Mouse (Mus musculus) gastrocnemius, postnatal 36 days (tissue): ENCODE measurements around the gene Akt1s1. TPM values are rescaled to one million over a fixed set of nuclear protein-coding genes. Genes with fewer than 3 reads are reported as not detected.
"Not testable (repeated sequence)": the region's sequence is repeated elsewhere in the genome, so short reads cannot be mapped to it uniquely, and the experiment has no call there.

ENCODE experiments used
- DNase-seq, 2 experiments: peaks; one replicate each; pipeline ENCODE4 v3.0.0; 2022
- intact Hi-C: fragments of 180-260 bp; cut with DNase I; formaldehyde crosslinking; loops from one replicate; pipeline ENCODE4 v1.15.1; 2025
- total RNA-seq, 2 experiments: library from RNA; stranded (reverse); gene quantifications; 2 replicates each; pipeline ENCODE4 v1.2.3; 2021

The Akt1s1 gene
- total RNA-seq, 2 experiments from 2014 or later: 111 to 122 TPM

DNA sequence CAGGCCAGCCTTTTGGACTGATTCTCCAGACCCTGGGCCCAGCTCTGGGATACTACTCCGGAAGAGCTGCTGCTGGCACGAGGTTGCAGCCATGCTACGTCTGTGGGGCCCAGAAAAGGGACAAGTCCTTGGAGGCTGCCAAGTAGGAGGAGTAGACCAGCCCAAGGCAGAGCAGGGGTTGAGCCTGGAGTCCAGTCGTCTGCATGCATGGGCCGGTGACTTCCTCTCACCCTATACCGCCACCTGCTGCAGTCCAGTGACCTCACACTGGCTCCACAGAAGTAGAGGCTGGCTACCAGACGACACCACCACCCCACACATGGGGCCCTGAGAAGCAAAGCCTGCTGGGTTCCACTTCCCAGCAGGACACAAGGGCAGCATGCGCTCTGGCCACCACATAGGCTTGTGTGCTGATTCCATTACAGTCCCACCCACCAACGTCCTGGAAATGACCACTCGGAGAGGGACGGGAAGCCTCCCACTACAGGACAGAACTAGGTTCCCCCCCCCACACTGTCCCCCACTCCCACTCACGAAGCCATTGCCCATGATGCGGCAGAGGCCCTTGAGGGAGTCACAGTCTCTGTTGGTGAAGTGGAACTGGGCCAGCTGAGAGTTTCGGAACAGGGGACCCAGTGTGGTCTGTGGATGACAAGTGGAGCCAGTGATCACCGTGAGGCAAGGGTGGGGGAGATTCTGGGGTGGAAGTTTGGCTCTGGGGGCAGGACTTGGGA lies 17.7 kb downstream of the Akt1s1 start:
- no peak for DNase-seq
- intact Hi-C loops: no loop called here

GRCm38 (mm10) chr7:44867010-44867702 lies 18.4 kb downstream of the Akt1s1 start:
- DNase-seq: no peak
- intact Hi-C loops: no loop called here

DNA sequence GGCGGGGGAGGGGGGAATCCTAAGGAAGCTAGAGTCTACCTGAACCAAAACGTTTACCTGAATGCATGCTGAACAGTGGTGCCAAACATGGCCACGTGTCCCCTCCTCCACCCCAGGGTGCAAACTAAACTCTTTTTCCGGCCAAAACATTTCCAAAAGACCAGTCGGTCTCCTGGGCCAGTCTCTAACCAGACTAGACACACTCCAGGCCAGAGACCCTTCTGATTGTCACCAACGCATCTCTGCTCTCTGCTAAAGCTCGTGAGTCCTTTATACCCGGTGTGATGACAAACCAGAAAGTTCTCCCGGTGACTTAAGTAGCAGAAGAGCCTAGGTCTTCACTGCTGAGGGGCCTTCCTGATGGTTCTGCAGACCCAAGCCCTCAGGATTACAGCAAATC lies 19.0 kb downstream of the Akt1s1 start:
- intact Hi-C loops: no loop called here
- no peak for DNase-seq

GRCm38 (mm10) chr7:44868465-44868864 lies 19.7 kb downstream of the Akt1s1 start:
- no peak for DNase-seq
- intact Hi-C loops: no loop called here

- DNase-seq: peak; percentile 63 to 71
- intact Hi-C loops: no loop called here
These were observed 20.3 kb downstream of the Akt1s1 start for GRCm38 (mm10) chr7:44868919-44869696.

DNA sequence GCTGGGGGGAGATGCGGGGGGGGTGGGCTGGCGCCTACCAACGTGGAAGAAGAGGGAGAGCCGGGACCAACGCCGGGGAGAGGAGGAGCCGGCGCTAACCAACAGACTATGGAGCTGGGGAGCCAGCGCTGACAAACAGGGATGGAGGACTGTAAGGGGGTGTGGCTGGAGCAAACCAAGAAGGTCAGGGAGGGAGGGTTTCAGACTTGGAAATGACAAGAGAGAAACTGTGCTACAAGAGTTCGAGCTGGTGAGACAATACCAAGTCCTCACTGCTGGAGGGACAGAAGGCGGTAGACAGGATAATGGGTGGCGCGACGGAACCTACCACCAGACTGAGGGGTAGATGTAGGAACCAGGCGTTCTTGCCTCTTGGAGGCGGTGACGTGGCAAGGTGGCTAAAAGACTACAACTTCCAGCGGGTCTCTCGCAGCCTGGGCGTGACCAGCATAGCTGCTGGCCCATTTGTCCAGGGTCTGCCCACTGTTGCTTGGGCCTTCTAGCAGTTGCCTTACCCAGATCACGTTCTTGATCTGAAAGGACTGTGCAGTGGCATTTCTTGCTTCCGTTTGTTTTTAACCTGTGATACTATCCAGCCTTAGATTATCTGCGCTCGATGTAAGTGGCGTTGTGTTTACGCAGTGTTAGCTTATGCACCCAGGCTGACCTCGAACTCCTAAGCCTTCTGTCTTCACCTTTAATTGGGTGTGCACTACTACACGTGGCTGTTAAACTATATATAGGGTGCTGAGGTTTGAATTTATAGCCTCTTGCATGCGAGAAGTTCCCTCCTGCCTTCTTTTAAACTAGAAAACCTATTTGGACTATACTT lies 21.1 kb downstream of the Akt1s1 start, which contains the start of gene Ptov1:
TSS of gene Ptov1 (minus strand) at position 92 of the 832 bp plus-strand sequence.
- intact Hi-C loops: no loop called here
- DNase-seq: peak; percentile 88

DNA sequence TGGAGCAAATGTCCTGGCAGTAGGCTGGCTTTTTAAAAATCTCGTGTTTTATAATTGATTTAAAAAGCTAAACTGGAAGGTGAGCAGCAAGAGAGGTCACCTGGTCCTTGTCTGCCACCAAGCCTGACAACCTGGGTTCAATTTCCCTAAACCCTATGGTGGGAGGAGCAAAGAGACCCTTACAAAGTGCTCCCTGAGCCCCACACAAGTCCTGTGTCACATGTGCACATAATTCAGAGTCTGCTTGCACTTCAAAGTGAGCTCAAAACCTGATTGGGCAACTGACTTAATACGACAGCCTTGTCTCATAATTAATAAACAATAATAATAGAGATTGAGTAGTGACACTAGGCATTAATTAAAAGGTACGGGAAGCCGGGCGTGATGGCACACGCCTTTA lies 21.8 kb downstream of the Akt1s1 start:
- intact Hi-C loops: no loop called here
- no peak for DNase-seq

- DNase-seq: no peak
- intact Hi-C loops: no loop called here
These were observed 22.4 kb downstream of the Akt1s1 start for GRCm38 (mm10) chr7:44871181-44871580.

DNA sequence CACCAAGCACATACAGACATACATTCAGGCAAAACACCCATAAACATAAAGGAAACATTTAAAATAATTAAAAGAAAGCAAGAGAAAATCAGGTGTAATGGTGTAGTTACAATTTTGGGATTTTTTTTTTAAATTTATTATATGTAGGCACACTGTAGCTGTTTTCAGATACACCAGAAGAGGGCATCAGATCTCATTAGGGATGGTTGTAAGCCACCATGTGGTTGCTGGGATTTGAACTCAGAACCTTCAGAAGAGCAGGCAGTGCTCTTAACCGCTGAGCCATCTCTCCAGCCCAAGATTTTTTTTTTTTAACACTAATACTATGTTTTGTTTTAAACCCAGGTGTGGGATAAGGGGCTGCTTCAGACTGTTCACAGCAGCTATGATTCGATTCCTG lies 23.0 kb downstream of the Akt1s1 start:
- intact Hi-C loops: not testable (repeated sequence)

DNA sequence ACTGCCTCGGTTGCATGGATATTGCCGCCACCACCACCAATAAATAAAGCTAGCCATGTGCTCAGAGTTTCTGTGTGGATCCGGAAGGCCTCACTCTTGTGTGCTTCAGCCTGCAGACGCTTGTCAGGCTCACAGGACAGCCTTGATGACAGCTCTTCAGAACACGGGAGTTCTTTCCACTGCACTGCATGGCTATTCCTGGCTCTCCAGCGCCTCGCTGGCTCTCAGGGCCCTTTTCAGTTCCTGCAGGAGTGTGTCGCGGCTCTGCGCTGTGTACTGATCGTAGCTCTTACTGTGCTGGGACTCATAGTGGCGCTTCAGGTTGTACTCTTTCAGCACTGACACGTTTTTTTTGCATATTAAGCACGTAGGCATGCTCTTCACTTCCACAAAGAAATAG lies 29.0 kb downstream of the Akt1s1 start:
- intact Hi-C loops: no loop called here
- DNase-seq: no peak

More for the DNA sequence above, 23.0 kb downstream of the Akt1s1 start:
- DNase-seq: not testable (repeated sequence)

GRCm38 (mm10) chr7:44883036-44883435 lies 34.2 kb downstream of the Akt1s1 start:
- DNase-seq: no peak
- intact Hi-C loops: no loop called here

DNA sequence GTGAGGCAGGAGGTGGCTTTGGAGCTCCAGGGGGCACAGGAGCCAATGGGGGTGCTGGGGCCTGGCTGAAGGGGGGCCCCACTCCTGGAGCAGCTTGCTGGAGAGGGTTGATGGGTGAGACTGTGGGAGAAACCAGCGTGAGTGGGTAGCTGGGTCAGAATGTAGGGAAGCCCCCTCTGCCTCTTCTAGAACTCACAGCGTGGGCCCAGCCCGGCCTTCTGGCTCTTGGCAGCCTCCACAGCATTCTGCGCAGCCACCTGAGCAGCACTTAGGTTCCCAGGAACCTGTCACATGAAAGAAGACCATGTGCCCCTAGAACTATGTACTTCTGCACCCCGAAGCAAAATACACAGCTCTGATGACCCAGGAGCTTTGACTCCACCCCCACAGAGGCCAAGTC lies 35.8 kb downstream of the Akt1s1 start:
- intact Hi-C loops: no loop called here
- no peak for DNase-seq

GRCm38 (mm10) chr7:44886964-44887363 lies 38.2 kb downstream of the Akt1s1 start:
- intact Hi-C loops: no loop called here
- DNase-seq: no peak

DNA sequence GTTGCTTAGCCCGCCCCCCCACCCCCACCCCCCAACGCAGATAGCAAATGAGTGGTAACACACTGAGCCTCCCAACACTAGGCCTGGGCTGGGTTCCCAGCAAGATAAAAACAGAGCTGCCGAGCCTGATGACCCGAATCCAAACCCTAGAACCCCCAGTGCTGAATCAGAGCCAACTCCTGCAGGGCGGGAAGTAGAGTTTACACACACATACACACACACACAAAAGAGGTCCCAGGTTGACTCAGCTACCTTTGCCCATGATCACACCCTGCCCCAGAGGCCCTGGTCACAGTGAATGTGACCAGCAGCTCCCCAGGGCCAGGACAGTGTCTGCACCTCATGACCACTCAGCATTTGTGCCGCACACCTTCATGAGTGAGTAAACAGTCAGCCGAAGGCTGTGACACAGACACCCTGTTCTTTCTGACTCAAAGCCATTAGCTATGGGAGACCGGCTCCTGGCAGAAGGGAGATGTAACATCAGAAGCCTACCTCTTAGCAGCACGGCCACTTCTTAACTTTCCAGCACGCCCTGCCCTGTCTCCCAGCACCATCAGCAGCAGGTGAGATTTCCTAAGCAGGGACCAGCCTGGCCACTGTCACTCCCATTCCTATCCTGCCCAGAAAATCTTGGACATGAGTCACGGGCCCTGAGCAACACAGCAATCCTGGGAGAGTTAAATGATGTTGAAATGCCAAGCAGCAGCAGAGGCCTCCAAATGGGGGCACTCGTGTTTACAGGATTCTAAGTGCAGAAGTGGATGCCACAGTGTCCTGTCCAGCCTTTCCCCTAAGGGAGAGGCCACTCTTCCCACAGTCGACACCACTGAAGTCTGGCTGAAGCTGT lies 39.7 kb downstream of the Akt1s1 start:
- no peak for DNase-seq

DNA sequence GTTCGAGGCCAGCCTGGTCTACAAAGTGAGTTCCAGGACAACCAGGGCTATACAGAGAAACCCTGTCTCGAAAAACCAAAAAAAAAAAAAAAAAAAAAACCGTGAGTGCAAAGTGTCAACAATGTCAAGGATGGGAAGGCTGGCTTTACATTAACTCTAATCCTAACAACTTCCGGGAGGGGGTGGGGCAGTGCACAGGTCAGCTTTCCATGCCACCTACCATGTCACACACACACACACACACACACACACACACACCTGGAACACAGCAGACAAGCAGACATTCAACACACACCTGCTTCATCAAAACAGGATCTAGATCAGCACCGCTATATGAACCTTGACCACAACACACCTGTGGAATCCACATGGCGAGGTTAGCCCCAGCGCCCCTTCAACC lies 41.4 kb downstream of the Akt1s1 start:
- no peak for DNase-seq
- intact Hi-C loops: no loop called here

More for the DNA sequence above, 39.7 kb downstream of the Akt1s1 start:
- intact Hi-C loops: no loop called here

- intact Hi-C loops: no loop called here
- DNase-seq: no peak
These were observed 41.9 kb downstream of the Akt1s1 start for GRCm38 (mm10) chr7:44890737-44891136.

DNA sequence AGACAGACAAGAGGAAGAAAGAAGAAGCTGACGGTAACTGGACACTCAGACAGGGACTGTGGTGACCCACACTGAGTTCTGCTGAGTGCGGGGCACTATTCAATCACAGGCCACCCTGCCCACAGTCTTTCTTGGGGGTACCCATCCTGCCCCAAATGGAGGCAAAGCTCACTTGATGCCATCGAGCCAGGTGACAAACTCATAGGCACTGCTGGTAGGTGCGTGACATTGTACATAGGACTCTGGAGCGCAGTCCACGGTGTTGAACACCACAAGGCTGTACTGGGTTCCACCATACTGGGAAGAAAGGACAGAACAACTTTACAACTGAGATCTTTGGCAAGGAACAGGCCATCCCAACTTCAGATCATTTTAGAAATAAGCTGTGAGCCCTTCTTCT lies 42.8 kb downstream of the Akt1s1 start:
- intact Hi-C loops: no loop called here
- DNase-seq: no peak

DNA sequence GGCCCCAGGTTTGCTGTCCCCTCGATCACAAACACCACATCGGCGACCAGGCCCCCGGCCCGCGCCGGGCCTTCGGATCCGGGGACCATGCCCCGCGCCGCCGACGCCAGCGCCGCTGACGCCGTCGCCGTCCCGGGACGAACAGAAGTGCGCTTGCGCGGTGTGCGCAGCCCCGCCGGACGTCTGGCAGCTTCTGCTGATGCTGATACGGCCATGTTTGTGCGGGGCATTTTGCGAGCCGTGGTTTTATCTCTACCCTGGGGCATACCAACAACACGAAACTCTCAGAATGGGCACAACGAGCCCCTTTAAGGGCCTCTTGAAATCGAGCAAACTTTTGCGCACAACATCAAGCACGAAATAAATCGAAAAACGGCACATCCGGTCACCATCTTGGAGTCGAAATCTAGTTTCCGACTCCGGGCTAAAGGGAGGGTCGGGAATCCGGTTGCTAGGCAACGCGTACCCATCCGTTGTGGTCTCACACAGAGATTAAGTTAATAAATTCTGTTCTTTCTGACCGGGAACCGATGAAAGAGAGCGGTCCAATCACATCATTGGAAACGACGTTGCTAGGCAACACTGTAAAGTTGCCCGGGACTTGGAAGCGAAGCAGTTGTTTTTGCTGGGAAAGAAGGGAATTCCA lies 43.6 kb downstream of the Akt1s1 start, which contains the start of gene Med25:
TSS of gene Med25 (minus strand) at position 437 of the 646 bp plus-strand sequence.
- peak; percentile 84 to 91 for DNase-seq
- intact Hi-C loops: no loop called here

GRCm38 (mm10) chr7:44893197-44893596 lies 44.4 kb downstream of the Akt1s1 start:
- DNase-seq: no peak
- intact Hi-C loops: no loop called here
